Mouse (Mus musculus): ENCODE data around the gene Xiap.

GRCm38 (mm10) chrX:42107137-42107536 is 47.7 kb downstream of the Xiap start:
- TF ChIP-seq ZNF384 (IDR thresholded peaks at IDR 0.05; ENCODE audit: low read depth, low read length) (no peak), ZC3H11A (IDR thresholded peaks at IDR 0.05; ENCODE audit: borderline replicate concordance, low read depth, low read length) (no peak), HCFC1 (IDR thresholded peaks at IDR 0.05; ENCODE audit: borderline replicate concordance, insufficient read depth, low read length) (no peak)
